Mouse (Mus musculus): ENCODE results near the gene Olfr832.
"Not testable (repeated sequence)": the region's sequence is repeated elsewhere in the genome, so short reads cannot be mapped to it uniquely, and the experiment has no call there.

- not testable (repeated sequence) for TF ChIP-seq CTCF (IDR thresholded peaks at IDR 0.05; ENCODE audit: borderline replicate concordance, insufficient read depth, low read depth, low read length); POLR2A (IDR thresholded peaks at IDR 0.05; ENCODE audit: borderline replicate concordance, insufficient read depth, low read length)
Observed at GRCm38 (mm10) chr9:18907699-18908098, 29.2 kb upstream of the Olfr832 start.
